Mouse (Mus musculus) cerebellum, adult 8-10 months (tissue): ENCODE measurements around the gene Rgp1.
"Not testable (repeated sequence)": the region's sequence is repeated elsewhere in the genome, so short reads cannot be mapped to it uniquely, and the experiment has no call there.

Experiments used
- DNase-seq: peaks from one replicate; pipeline ENCODE4 v3.0.0; 2022

Gene Rgp1

DNA sequence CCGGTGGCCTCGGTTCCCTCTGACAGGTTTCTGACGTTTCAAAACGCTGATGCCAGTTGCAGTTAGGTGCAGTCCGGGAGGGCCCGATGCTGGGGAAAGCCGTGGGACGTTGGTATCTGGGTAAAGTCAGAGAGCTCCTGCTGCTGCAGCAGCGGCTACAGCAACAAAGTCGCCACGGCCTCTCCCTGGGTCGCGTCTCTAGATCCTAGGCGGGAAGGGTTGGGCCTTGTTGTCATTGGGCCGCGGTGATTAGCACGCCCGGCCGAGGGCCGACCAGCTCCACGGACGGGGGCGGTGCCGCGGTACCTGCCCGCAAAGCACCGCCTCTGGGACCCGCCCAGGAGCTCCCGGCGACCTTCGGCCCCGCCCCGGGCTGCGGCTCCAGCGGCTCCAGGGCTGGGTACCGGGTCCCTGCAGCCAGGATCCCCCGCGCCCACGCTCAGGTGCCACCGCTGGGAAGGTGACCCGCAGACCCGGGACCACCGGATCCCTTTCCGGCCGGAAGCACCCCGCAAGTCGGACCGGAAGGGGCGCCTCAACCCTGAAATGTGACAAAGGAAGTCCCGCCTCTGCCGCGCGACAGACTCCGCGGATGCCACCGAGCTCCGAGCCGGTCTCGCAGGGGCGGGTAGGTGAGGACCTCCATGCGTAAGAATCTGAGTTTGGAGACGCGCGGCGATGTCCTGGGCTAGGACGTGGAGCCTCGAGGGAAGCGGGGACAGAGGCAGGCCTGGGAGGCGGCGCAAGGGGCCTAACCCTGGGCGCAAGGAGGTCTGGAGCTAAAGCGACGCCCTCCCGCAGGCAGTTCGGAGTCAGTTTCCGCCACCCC is at the start of gene Rgp1, which contains the start of gene Gba2:
Gene Rgp1 (plus strand): TSS at position 340 of the 829 bp plus-strand sequence.
Gene Gba2 (minus strand): TSS at position 498 of the 829 bp plus-strand sequence.
- DNase-seq, result peak; percentile 86

DNA sequence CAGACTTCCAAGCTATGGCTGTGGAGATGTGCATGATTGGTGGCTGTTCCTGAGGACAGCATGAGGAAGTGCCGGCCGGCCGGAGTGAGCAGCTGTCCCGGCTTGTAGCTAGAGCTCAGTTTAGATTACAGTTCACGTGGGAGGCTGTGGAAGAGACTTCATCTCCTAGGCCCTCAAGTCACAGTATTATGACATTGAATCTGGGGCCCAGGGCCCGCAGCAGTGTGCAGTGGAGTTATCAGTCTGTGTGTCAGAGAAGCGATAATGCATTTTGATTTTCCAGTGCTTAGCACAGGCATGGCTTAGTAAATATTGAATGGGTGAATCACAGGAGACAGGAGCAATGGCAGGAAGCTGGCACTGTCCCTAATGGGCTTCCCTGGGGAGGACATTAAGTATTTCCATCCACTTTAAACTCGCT is 48.4 kb upstream of the Rgp1 start:
- DNase-seq, result no peak

DNA sequence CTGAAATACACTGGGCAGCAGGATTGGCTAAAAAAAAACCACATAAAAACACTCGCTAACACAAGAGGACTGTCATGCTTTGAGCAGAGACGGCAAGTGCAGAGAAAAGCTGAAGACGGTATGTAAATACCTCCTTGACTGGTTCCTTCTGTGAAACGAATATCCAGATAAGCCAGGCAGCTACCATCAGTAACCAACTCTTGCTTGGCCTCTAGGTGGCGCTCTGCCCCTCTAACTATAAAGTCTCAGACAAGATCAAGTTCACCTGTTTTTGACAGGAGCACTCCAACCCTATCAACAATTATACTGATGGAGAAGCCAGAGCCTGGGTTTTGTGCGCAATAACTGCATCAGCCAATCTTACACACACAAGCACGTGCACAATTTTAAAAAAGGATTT is 47.9 kb upstream of the Rgp1 start:
- DNase-seq, result peak; percentile 68

DNA sequence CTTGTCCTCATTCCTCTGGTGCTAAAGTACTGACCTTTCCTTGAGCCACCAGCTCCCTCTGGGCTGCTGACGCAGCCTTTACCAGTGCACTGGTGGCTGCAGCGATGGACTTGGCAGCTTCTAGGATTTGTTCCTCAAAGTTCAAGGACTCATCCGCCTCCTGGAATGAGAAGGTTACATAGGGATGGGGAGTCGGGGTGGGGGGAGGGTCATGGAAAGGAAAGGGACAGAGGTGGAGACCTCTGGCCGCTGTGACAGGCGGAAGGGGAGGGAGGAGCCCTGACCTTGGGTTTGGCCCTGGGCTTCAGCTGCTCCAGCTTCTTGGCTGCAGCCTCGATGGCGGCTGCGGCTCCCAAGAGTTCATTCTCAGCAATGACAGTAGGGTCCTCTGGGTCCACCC is 45.2 kb upstream of the Rgp1 start:
- DNase-seq, result no peak

DNA sequence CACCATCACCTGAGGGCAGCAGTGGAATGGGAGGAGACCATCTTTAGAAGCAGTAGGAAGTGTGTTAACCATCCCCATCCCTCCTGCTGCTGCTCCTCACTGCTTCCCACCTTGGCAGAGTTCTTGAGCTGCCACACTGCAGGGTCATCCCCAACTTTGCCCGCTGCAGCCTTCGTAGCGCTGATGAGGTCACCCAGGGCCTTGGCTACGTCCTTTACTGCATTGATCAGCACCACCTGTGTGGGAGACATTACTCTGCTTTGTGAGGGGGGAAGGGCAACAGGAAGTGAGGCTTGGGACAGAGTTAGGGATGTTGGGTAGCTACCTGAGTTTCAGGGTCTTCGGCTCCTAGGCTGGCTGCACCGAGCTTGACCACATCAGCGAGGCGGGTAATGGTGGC is 42.9 kb upstream of the Rgp1 start:
- no peak for DNase-seq

DNA sequence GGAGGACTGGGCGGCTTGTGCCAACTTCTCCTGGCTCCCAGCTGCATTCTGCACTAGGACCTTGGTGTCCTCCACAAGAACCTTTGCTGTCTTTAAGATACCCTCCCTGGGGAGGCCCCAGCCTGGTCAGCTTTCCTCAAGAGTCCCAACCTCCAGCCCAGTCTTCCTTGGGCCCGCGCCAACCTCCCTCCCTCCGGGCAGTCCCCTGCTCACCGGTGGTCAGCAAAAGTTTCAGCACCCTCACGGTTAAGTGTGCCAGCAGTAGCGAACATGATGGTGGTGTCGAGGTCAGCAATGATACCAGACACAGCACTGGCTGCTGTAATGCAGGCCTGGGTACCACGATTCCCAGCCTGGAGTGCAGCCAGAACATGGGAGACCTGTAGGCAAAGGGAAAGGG is 42.5 kb upstream of the Rgp1 start:
- DNase-seq, result no peak

DNA sequence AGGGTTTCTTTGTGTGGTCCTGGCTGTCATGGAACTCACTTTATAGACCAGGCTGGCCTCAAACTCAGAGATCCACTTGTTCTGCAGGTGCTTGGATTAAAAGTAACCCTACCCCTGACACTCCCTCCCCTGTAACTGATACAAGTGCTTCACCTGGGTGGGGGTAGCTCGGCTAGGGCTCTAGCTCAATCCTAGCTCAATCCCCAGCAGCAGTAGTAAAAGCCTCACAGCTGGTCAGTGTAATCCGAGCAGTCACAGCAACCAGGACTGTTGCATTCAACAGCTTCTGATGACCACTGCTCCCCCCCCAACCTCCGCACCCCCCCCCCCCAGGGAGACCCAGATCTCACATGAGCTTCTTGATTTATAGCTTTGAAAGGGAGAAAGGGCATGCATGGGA is 36.5 kb upstream of the Rgp1 start:
- DNase-seq, result no peak

DNA sequence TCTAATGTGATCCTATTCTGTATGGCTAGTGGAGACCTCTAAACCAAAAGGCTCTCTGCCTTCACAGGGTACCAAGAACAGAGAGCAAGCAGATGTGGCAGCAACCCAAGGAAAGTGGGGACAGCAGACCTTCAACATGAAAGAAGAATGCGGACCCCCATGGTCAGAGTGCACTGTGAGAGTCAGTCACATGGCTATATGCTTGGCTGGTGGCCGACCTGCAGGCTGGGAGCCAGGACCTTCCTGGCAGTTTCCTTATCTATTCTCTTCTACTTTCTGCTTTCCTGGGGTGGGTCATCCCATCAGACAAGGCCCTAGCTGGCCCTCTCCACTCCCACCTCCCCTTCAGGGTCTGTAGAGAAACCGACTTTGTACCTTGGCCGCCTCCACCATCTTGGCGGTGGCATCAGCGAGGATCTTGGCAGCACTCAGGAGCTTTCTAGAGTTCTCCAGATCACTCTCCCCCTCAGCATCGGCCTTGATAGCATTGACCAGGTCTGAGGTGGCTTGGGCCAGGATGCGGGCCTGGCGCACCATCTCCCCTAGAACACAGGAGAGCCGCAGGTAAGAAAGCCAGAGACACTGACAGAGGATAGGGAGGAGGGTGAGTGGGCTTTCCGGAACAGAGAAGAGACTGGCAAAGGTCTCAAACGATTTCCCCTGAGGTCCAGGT is 32.0 kb upstream of the Rgp1 start:
- DNase-seq, result no peak

DNA sequence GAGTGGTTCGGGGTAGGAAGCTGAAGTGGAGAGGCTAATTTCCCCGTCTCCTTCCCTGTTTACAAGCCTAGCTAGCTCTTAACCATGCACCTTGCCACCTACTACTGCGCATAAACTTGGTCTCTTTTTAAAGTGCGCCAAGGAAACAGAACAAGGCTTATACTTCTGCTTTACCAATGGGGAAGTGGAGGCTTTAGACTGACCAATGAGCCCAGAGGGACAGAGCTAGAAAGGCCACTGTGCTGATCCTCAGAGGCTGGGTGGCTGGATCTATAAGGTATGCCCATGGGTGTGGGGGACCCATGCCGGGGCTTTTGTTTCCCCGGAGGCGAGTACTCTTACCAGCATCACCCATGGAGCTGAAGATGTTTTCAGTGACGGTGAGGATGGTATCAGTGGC is 31.4 kb upstream of the Rgp1 start:
- no peak for DNase-seq

DNA sequence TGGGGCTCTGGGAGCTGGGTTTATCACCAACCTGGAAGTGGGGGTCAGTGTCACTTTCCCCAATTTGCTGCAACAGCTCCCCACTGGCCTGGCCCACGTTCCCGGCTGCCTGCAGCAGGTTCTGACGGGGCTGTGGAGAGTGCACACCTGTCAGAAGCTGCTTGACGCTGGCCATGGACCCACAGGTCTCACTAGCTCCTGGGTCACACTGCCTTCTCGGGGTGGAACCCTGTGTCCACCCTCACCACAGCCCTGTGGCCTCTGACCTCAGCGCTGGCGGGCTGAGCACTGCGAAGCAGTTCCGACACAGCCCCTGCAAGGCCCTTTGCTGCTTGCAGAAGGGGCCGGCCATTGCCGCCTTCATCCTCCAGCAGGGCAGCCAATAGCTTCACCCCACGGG is 29.5 kb upstream of the Rgp1 start:
- DNase-seq, result no peak

DNA sequence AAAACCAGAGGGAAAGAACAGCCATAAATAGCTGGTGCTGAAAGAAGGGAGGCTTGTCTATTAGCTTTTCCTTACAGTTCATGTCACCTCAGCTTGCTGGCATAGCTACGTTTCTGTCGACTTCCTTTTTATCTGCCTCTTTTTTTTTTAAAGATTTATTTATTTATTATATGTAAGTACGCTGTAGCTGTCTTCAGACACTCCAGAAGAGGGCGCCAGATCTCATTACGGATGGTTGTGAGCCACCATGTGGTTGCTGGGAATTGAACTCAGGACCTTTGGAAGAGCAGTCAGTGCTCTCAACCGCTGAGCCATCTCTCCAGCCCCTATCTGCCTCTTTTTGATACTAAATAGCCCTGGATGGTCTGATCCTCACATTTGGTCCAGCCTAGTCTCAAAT is 26.7 kb upstream of the Rgp1 start:
- not testable (repeated sequence) for DNase-seq

DNA sequence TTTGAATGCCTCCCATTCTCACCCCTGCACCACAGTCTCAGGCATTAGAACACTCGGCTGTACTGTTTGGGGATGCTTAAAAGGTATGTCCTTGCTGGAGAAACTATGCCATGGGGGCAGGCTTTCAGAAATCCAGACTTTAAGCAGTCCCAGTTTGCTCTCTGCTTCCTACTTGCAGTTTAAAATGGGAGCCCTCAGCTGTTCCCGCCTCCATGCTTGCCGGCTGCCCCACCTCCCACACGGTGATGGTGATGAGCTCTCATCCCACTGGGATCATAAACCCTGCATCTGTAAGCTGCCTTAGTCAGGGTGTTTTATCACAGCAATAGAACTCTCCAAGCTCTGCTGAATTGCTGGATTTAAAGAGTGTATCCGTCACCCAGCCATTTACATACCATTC is 26.1 kb upstream of the Rgp1 start:
- no peak for DNase-seq

DNA sequence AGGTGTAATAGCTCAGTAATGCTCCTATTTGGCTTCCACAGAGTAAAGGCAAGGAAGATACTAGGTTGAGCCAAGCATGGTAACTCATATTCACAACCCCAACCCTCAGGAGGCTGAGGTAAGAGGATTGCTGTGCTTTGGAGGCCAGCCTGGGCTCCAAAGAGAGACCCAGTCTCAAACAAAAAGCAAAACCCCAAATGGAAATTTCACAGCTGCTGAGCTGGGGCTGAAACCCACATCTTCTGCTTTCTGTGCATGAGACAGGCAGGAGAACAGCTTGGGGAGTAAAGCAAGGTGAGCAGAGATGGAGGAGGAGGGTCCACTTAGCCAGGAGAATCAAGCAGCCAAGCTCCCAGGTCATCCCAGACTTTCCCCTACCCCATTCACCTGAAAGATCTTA is 24.6 kb upstream of the Rgp1 start:
- DNase-seq, result no peak

DNA sequence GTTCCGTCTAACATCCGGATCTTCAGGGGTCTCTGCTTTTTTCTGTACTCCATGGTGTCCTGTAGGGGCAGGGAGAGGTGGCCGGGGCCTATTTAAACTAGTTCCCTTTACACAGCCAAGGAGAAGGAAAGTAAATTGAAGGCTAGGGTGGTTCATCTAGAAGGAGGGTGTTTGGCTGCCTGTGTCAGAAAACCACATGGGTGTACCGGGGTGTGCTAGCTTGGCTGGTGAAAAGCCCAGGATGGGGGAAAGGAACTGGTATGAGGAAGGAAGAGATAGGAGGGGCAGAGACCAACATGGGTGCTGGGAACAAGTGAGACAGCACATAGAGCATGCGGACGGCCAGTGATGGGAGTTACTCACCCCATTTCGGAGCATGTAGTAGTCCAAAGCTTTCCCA is 22.6 kb upstream of the Rgp1 start:
- no peak for DNase-seq

DNA sequence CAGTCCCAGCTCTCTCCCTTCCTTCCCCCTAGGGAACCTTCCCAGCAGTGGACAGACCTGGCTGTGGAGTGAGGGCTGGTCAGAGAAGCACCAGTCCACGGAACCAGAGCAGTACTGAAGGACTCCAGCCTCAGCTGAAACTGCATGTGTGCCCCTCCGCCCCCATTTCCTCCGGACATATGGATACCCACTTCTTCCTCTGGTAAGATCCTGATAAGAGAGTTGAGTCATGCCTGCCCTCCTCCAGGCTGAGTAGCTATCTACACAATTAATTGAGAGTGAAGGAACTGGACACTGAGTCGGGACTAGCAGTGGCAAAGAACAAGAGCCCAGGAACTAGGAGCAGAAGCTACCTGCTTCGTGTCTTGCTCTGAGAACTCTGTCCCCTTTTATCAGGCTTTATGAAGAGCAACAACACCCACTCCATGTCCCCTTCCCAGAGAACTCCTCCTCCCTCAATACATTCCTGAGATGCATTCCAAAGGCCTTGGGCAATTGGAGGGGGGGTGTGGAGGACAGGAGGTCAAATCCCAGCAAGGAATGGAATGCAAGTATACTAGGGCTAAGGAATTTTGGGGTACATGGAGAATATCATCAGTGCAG is 20.4 kb upstream of the Rgp1 start:
- no peak for DNase-seq

DNA sequence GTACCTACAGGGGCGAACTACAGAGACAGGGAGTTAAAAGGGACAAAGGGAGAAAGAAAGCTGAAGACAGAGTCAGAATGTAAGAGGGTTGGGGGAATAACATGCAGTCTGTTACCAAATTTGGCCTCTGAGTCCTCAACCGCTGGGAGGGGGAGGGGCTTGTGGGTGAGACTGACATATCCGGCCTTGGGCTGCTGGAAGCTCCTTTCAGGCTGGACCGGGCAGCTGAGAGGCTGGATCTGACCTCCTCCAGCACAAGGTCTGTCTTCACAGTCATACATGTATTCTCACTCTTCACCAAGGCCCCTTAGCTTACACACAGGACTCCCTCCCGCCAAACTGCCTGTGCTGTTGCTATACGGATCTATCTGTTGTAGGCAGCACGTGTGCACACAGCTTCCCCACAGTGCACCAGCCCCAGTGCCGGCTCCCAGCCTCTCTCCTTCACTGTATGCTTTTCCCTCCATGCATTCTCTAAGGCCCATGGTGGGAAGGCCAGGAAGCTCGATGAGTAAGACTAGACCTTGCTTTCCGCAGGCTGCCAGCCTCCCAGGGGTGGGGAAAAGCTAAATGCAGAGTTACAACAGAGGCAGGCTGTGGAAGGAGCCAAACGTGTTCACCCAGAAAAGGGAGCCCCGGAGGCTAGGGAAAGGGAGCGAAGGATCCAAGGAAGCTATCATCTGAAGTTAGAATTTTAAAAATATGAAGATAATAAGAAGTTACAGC is 19.7 kb upstream of the Rgp1 start:
- DNase-seq, result no peak

DNA sequence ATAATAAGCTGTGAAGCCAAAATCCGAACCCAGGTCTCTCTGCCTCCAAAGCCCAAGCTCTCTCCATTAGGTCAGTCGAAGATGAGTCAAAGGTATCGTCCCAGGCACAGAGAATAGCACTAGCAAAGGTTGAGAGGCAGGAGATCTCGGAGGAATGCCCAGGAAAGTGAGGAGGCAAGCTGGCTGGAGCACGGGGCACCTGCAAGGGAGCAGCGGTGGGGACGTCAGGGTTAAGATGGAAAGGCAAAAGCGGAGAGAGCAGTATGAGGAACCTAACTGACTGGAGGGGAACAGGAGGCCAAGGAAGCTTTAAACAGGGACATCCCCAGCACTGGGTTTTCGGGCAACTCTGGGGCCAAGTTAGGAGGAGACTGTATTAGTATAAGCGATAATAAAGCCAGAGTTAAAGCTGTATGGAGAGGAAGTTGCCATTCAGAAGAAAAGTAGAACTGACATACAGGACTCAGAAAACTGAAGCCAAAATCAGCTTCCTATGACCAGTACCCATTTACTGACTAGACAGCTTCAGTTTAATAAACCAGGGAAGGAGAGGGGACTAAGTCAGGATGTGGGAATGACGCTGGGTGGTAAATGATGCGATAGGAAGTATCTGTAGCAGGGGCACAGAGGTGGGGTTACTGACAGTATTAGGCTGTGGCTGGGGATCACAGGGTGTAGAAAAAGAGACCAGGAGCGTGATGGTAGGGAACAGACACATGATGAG is 18.8 kb upstream of the Rgp1 start:
- DNase-seq, result no peak

DNA sequence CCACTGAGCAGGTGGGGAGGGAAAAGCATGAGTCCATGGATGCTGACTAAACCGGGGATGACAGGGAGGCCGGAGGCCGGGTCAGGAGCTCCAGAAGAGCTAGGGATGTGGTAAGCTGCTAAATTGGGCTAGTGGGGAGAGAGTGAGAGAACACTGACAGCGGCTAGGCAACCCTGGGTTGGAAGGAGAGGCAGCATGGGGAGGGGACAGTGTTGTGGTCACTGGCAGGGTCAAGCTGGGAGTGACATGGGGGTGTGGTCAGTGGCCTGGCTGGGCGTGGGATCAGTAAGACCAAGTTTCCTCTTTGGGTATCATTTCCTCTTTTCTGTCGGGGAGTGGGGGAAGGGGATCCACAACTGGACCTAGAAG is 18.3 kb upstream of the Rgp1 start:
- no peak for DNase-seq

DNA sequence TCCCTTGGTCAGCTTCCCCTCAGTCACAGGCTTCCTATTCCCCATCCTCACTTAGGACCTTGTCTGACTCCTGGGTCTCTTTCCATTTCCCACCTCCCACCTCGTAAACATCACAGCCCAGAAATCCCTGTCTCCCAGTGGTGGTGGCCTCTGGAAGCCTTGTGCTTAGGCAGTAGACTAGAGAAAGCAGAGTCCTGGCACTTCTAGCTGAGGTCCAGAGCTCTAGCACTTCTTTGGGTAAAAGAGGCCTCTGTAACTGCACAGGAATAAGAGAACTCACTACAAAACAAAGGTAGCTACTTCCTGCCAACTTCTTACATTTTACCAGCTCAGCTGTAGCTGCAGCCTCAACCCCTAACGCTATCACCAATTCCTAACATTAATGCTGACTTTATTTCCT is 17.5 kb upstream of the Rgp1 start:
- DNase-seq, result no peak

DNA sequence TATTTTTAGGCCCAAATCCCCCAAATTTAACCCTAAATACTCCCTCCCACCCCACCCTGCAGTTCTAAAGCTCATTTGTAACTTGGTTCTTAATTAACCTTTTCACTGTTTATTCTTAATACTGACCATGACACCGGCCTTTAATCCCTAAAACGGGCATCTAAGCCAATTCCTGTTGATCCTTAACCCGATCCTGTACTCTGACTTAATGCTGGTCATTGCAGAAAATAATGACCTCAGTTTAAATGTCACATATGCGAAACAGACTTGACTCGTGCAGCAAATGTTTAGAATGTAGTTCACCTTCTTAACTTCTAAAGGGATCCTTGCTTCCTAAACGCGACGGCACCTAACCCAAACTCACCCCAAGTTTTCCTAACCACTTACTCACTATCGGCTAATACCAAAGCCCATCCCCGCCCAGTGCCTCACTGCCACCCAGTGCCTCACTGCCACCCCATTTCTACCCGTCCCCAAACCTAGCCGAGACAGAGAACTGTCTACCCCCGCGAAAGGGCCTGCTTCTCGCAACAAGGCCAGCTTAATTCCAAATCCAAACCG is 17.0 kb upstream of the Rgp1 start:
- no peak for DNase-seq

DNA sequence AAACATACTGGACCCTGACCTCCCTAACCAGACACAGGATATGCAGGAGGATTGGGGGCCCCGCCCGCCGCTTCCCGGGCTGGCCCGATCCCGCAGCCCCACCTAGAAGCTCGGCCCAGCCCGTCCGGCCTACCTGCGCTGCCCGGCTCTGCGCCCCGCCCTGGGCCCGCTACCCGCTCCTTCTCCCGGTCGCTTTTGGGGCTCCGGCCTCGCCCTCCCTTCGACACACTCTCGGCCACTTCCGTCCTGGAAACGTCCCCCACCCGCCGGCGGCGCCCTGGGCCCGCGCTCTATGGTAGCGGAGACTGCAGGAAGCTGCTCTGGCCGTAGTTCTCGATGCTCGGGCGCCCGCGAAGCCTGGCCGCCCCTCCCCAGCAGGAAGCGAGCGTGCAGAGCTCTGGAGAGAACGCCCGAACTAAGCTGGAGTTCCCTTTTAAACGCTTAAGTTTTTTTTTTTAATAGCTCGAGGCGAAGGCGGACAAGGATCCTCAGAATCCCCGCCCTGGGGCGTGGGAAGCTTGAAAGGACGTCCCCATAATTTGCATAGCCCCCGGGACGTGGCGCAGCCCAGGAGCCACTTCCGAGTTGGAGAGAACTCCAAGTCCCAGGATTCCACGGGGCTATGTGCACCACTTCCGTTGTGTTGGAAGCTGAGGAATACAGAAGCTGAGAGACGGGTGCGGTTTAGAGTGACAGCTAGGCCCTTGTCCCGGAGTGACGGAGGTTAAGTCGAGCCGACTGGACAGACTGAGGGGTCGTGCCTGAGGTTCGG is 16.3 kb upstream of the Rgp1 start, which contains the start of the genes Creb3 and Tln1:
Gene Creb3 (plus strand): TSS at position 336 of the 772 bp plus-strand sequence.
Gene Tln1 (minus strand): TSS at position 695 of the 772 bp plus-strand sequence.
- DNase-seq, result peak; percentile 91
